Mouse (Mus musculus): Measurements from ENCODE around the gene C1qbp. TPM values are rescaled to one million over a fixed set of nuclear protein-coding genes. Genes with fewer than 3 reads are reported as not detected.

C1qbp gene
- polyA plus RNA-seq, 1 experiment = 22.1 TPM

DNA sequence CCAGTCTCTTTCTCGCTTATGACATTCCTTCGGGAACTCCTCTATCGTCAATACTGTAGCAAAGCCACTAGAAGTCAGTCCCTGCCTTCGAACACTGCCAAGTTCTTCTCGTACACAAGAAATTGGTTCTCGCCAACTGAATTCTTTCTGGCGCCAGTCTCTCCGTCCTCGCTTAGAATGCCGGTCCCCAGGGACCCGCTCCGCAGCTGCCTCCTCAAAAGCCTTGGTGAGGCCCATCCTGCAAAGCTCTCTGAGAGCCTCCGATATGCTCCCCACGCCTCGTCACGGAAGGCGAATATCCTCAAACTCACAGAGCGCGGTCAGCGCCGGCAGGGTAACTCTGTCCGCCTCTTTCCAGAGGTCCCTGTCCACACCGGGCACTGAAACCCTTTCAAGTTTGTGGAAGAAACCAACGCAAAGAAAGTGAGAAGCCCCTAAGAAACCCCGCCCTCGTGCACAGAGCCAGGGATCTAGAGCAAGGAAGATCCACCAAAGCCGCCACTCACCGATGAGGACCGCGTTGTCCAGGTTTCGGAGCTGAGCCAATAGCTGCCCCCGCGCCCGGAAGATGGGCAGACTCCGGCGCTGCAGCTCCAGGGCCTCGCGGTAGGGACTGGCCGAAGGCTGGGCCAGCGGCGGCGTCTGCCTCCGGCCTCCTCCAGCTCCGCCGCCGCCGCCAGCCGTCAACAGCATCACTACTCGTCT, 20.9 kb upstream of the C1qbp start:
- H3K27ac ChIP-seq (ENCODE audit: control insufficient read depth, insufficient read depth, low read depth, low read length) = peak overlapping the region; percentile 79
- H3K4me1 ChIP-seq (ENCODE audit: control insufficient read depth, insufficient read depth, low read length) = peaks cover 10% of the 10 kb centered on the region
- H3K4me3 ChIP-seq (ENCODE audit: control insufficient read depth, low read depth, low read length) = peak overlapping the region; percentile 97
- peaks cover 3% of the 10 kb centered on the region for H3K36me3 ChIP-seq (ENCODE audit: control insufficient read depth, insufficient read depth, low read length)
- H3K27me3 ChIP-seq (ENCODE audit: control insufficient read depth, insufficient read depth, low read length) = no peaks in the 10 kb centered on the region
- TF ChIP-seq CTCF (IDR thresholded peaks at IDR 0.05; ENCODE audit: control insufficient read depth, insufficient read depth, insufficient replicate concordance, low read depth, low read length) (no peak), POLR2A (IDR thresholded peaks at IDR 0.05; ENCODE audit: control insufficient read depth, low read depth, low read length) (no peak)

DNA sequence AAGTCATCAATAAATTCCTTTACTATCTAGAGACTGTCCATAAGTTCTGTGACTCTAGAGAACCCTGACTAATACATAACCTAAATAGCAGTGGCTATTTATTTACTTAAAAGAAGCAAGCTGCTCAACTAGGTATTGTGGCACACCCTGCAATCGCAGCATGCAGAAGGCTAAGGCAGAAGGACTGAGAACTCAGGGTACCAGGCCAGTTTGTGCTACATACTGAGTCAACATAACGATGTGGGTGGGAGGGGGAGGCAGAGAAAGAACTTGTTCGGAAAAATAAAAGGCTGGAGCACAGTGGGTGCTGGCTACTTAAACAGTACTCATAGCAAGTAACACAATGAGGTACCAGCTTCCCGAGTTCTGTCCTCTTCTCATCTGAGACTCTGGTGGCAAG, 18.3 kb upstream of the C1qbp start:
- Histone ChIP-seq H3K36me3 (ENCODE audit: control insufficient read depth, insufficient read depth, low read length) (peaks cover 6% of the 10 kb centered on the region), H3K4me3 (ENCODE audit: control insufficient read depth, low read depth, low read length) (no peak overlapping the region), H3K27me3 (ENCODE audit: control insufficient read depth, insufficient read depth, low read length) (no peaks in the 10 kb centered on the region), H3K4me1 (ENCODE audit: control insufficient read depth, insufficient read depth, low read length) (peaks cover 10% of the 10 kb centered on the region), H3K27ac (ENCODE audit: control insufficient read depth, insufficient read depth, low read depth, low read length) (no peak overlapping the region)
- no peak for TF ChIP-seq POLR2A (IDR thresholded peaks at IDR 0.05; ENCODE audit: control insufficient read depth, low read depth, low read length)
- no peak for TF ChIP-seq CTCF (IDR thresholded peaks at IDR 0.05; ENCODE audit: control insufficient read depth, insufficient read depth, insufficient replicate concordance, low read depth, low read length)

DNA sequence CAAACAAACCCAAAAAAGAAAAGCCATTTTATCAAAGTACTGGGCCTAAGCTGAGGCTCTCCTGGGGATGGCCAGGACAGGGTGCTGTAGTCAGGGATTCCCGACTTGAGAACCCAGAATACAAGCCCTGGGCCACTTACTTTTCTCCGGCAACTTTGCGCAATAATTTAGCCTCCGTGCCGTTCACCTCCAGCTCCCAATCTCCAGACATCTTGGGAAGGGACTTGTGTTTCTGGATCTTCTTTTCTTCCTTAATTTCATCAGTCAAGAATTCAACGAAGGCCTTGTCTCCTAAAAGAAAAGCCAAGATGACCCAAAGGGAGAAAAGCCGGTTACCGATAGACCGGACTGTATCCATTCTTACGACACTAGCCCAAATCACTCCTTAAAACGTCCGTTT, 796 bp downstream of the C1qbp start:
- Histone ChIP-seq H3K36me3 (ENCODE audit: control insufficient read depth, insufficient read depth, low read length) (peaks cover 2% of the 10 kb centered on the region; the same call in 1 of the 2 replicates), H3K4me3 (ENCODE audit: control insufficient read depth, low read depth, low read length) (peak overlapping the region; percentile 55), H3K27me3 (ENCODE audit: control insufficient read depth, insufficient read depth, low read length) (no peaks in the 10 kb centered on the region), H3K27ac (ENCODE audit: control insufficient read depth, insufficient read depth, low read depth, low read length) (no peak overlapping the region), H3K4me1 (ENCODE audit: control insufficient read depth, insufficient read depth, low read length) (peaks cover 7% of the 10 kb centered on the region)
- TF ChIP-seq POLR2A (IDR thresholded peaks at IDR 0.05; ENCODE audit: control insufficient read depth, low read depth, low read length) (no peak), CTCF (IDR thresholded peaks at IDR 0.05; ENCODE audit: control insufficient read depth, insufficient read depth, insufficient replicate concordance, low read depth, low read length) (no peak)

DNA sequence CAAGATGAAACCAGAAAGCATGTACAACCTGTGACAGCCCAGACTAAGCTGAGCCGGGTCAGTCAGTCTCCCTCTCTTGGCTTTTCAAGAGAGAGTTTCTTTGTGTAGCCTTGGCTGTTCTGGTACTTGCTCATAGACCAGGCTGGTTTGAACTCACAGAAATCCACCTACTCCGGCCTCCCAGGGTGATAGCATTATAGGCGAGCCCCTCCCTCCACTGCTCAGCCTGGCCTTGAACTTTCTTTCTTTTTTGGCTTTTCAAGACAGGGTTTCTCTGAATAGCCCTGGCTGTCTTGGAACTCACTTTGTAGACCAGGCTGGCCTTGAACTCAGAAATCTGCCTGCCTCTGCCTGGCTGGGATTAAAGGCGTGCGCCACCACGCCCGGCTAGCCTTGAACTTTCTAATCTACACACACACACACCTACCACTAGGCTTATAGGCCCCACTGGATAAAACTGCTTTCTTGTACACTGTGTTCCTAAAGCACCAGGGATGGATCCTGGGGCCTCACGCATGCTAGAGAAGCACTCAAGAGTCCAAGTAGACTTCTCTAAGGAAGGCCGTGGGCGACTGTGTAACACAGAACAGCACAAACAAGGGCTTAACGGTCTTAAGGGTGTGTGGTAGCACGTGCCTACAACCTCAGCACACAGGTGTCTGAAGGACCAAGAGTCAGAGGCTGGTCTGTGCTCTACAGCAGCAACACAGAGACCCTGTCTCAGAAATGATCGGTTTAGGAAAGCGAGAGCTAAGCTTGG, 1.9 kb downstream of the C1qbp start:
- no peak overlapping the region for H3K27ac ChIP-seq (ENCODE audit: control insufficient read depth, insufficient read depth, low read depth, low read length)
- H3K27me3 ChIP-seq (ENCODE audit: control insufficient read depth, insufficient read depth, low read length) = no peaks in the 10 kb centered on the region
- peaks cover 2% of the 10 kb centered on the region; the same call in 1 of the 2 replicates for H3K36me3 ChIP-seq (ENCODE audit: control insufficient read depth, insufficient read depth, low read length)
- no peak overlapping the region for H3K4me3 ChIP-seq (ENCODE audit: control insufficient read depth, low read depth, low read length)
- TF ChIP-seq CTCF (IDR thresholded peaks at IDR 0.05; ENCODE audit: control insufficient read depth, insufficient read depth, insufficient replicate concordance, low read depth, low read length) (no peak), POLR2A (IDR thresholded peaks at IDR 0.05; ENCODE audit: control insufficient read depth, low read depth, low read length) (no peak)
- peaks cover 7% of the 10 kb centered on the region for H3K4me1 ChIP-seq (ENCODE audit: control insufficient read depth, insufficient read depth, low read length)

DNA sequence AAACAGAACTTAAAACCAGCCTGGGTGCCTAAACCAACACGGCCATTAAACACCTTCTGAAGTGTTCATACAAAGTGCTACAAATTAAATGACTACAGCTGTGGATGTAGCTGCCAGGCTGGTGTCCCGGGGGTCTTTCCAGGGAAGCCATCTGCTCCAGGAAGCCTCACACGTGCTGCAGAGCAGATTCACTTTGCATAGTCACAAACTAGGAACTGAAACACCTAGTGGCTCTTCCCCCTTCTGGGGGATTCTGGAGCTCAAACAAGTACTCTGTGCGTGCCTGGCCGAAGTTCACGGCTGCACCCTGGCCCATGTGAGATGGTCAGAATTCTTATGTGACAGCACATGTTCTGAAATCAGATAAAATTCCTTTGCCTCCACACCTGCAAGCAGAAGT, 2.6 kb downstream of the C1qbp start:
- Histone ChIP-seq H3K4me1 (ENCODE audit: control insufficient read depth, insufficient read depth, low read length) (peaks cover 7% of the 10 kb centered on the region), H3K36me3 (ENCODE audit: control insufficient read depth, insufficient read depth, low read length) (peaks cover 2% of the 10 kb centered on the region; the same call in 1 of the 2 replicates), H3K4me3 (ENCODE audit: control insufficient read depth, low read depth, low read length) (no peak overlapping the region), H3K27ac (ENCODE audit: control insufficient read depth, insufficient read depth, low read depth, low read length) (no peak overlapping the region), H3K27me3 (ENCODE audit: control insufficient read depth, insufficient read depth, low read length) (no peaks in the 10 kb centered on the region)
- no peak for TF ChIP-seq CTCF (IDR thresholded peaks at IDR 0.05; ENCODE audit: control insufficient read depth, insufficient read depth, insufficient replicate concordance, low read depth, low read length)
- TF ChIP-seq POLR2A (IDR thresholded peaks at IDR 0.05; ENCODE audit: control insufficient read depth, low read depth, low read length) = no peak

DNA sequence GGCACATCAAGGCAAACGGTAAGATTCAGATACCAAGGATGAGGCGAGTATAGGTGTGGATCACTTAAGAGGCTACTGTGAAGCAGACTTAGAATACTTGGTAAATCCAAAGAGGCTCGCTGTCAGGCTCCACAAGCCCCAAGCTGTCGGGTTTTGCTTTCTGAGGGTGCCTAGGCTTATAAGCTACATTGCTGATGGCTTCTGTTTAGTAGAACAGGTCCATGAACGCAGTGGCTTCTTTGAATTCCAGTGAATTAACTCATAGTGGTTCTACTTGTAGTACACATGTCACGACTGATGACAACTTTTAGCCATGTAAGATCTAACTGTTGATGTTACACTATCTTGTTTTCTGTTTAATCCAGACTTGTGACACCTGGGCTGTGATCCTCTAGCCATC, 5.5 kb downstream of the C1qbp start:
- no peak overlapping the region for H3K27ac ChIP-seq (ENCODE audit: control insufficient read depth, insufficient read depth, low read depth, low read length)
- peaks cover 2% of the 10 kb centered on the region; the same call in 1 of the 2 replicates for H3K36me3 ChIP-seq (ENCODE audit: control insufficient read depth, insufficient read depth, low read length)
- no peak for TF ChIP-seq POLR2A (IDR thresholded peaks at IDR 0.05; ENCODE audit: control insufficient read depth, low read depth, low read length)
- TF ChIP-seq CTCF (IDR thresholded peaks at IDR 0.05; ENCODE audit: control insufficient read depth, insufficient read depth, insufficient replicate concordance, low read depth, low read length) = no peak
- H3K4me3 ChIP-seq (ENCODE audit: control insufficient read depth, low read depth, low read length) = no peak overlapping the region
- H3K4me1 ChIP-seq (ENCODE audit: control insufficient read depth, insufficient read depth, low read length) = peaks cover 5% of the 10 kb centered on the region
- no peaks in the 10 kb centered on the region for H3K27me3 ChIP-seq (ENCODE audit: control insufficient read depth, insufficient read depth, low read length)

DNA sequence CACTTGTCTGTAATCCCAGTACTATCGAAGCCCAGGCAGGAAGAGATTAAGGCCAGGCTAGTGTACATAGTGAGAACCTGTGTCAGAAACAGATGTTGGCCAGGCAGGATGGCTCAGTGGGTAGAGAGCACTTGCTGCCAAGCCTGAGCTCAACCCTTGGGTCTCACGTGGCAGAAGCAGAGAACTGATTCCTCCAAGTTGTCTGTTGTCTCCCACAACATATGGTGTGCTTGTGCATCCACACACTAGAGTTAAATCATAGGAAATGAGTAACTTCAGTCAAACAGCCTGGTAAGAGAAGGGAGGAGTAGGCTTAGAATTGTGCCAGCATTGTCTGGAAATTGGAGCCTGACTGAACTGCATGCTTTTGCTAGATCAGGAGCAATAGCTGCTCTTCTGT, 7.6 kb downstream of the C1qbp start:
- H3K4me3 ChIP-seq (ENCODE audit: control insufficient read depth, low read depth, low read length) = no peak overlapping the region
- TF ChIP-seq POLR2A (IDR thresholded peaks at IDR 0.05; ENCODE audit: control insufficient read depth, low read depth, low read length) (no peak), CTCF (IDR thresholded peaks at IDR 0.05; ENCODE audit: control insufficient read depth, insufficient read depth, insufficient replicate concordance, low read depth, low read length) (no peak)
- no peak overlapping the region for H3K27ac ChIP-seq (ENCODE audit: control insufficient read depth, insufficient read depth, low read depth, low read length)
- no peaks in the 10 kb centered on the region; the same call in none of the 2 replicates for H3K4me1 ChIP-seq (ENCODE audit: control insufficient read depth, insufficient read depth, low read length)
- peaks cover 2% of the 10 kb centered on the region; the same call in 1 of the 2 replicates for H3K36me3 ChIP-seq (ENCODE audit: control insufficient read depth, insufficient read depth, low read length)
- no peaks in the 10 kb centered on the region for H3K27me3 ChIP-seq (ENCODE audit: control insufficient read depth, insufficient read depth, low read length)
